Mouse (Mus musculus) embryonic stem cell, embryonic (primary cell): ENCODE measurements at regions not wholly inside any gene's neighbourhood (a gene's known extent, or its start where the extent isn't known, plus 50 kb on each side); places are given as distances from the start of the nearest gene placed in this dataset.

ENCODE experiments used
- CTCF ChIA-PET, 4 experiments: fragments of 300-600 bp in 2 of 4; fragments of 350-600 bp in 2 of 4; sonication (Branson Sonifier 250); formaldehyde crosslinking; loops; one replicate each; lab custom pipeline; 2022; ENCODE audit warnings: inconsistent platforms in 2 of 4; lab: Charles Lee
- POLR2A ChIA-PET, 4 experiments: fragments of 300-600 bp in 2 of 4; fragments of 350-600 bp in 2 of 4; sonication (Branson Sonifier 250); formaldehyde crosslinking; loops; one replicate each; lab custom pipeline; 2022; ENCODE audit warnings: antibody characterized with exemption in 4 of 4, inconsistent platforms in 1 of 4; lab: Charles Lee

DNA sequence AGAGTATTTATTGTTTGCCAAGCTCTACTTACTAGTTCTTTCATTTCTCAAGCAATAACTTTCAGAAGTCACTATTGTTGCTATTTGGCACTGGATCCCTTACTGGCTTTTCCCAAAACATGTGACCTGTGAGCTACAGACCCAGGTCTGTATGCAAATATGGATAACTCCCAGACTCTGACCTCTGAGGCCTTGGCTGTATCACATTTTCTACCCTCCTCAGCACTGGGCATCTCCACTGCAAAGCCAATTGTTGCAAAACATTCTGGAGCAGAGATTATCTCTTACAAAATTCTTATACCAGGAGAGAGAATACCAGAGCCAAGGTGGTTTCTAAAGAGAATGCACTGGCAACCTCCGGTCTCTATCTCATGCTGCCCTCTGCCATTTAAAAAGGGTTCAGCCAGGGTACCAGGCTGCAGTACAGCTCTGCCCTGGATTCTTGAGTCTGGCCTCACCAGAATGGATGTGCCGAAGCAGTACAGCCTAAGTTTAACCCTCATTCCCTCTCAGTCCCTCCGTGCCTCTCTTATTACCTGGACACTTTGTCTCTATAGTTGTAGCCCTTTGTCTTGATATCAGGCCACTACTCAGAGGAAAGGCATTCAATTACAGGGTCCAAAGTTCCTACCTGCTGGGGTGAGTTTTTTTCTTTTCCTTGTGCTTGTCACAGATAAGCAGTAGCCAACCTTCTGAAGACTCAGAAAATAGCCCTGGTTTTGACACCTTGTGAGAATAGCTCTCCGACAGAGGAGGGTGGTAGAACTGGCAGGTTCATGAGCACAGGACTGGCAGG, 101.2 kb upstream of the Vwc2 start:
- CTCF ChIA-PET = interaction anchor here in 1 of 4 experiments (0.6 kb wide), 1 partner anchor 225 kb away, joined by 4 read pairs; no protein-coding TSS in a partner anchor
- POLR2A ChIA-PET = no interaction called here

DNA sequence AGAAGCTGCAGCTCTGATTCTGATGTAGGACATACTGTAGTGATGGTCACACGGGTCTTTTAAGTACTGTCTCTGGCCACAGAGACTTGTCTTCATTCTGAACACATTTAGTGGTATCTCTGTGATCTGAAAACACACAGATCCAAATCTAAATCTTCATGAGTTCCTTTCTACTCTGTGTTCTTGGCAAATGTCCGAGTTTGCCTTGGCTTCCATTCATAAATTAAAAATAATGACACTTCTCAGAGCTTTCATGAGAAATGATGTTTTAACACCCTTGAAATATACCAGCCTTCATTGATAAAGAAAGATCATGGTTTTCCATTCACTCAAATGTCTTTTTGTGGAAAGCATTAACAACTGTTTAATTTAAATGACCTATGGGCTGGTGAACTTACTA, 100.4 kb upstream of the Vwc2 start:
- POLR2A ChIA-PET = no interaction called here
- CTCF ChIA-PET = no interaction called here

DNA sequence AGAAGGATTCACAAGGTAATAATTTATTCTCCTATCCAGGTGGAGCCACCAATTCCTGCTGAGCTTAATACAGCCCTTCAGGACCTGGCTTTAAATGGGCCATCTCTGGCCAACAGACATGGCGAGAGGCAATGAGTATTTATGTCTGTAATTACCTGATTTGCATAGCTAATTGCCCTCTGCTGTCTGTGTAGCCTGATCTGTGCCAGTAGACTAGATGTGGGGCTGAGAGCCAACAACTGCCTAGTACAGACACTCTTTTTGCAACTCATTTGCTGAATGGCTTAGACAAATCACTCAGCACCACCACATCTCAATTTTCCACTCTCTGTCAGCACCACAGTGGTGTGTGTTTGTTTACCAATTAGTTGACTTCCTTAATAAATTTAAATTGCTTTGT, 99.9 kb upstream of the Vwc2 start:
- CTCF ChIA-PET = no interaction called here
- POLR2A ChIA-PET = no interaction called here

DNA sequence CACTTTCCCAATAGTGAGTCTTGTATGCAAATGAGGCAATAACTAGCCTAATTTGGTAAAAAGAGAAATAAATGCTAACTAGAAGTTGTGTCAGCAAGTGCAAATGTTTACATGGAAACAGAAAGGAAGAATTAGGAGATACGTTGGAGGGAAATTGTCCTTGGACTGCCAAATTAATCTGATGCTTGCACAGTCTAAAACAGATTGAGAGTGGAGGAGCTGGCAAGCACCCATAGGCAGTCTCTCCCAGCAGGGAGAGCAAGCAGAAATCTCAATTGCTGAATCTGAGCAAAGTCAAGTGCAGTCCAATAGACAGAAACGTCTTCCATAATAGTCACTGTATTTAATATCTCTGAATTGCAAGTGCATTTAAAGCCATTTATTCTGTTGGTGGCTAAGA, 99.5 kb upstream of the Vwc2 start:
- ChIA-PET CTCF (no interaction called here), POLR2A (no interaction called here)

DNA sequence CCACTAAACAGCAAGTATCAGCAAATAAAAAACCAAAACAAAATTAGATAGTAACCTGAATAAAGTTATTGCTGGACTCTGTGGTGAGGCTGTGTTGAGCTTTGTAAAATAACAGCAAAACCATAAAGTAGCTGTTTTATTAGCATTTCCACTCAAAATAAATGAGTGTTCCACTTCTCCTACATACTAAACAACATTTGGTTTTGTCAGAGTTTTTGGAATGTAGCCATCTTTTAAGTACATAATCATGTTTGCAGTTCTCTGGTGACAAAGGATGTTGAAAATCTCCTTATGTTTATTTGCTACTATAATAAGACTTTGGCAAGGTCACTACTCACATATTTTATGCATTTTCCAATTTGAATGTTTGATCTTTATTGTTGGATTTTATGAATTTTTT, 85.2 kb upstream of the Vwc2 start:
- ChIA-PET CTCF (no interaction called here), POLR2A (no interaction called here)
